ENCODE assay signal across 16 mouse cellular contexts in the genomic region with DNA sequence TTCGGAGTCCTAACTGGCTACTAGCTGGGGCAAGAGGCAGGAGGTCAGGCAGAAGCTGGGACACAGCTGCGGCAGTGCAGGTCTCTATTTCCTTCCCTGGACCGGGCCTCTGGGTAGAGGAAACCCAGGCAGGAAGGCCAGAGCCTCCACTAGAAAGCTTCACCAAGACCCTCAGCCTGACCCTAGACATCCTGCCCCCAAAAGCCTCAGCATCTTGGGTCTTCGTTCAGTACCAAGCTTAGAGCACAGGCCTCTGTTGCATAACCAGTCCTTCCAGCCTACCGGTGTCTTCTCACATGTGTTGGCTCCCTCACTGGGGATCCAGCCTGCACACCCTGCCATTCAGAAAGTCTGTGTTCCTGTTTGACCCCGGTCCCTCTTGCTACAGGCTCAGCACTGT. TPM values are rescaled to one million over a fixed set of nuclear protein-coding genes. Genes with fewer than 3 reads are reported as not detected.
DNase-seq lines count a peak whose midpoint lies in the region; ATAC-seq lines count a peak whose summit lies in the region.
"Had no signal": no experiment of that assay in that cellular context is flagged by ENCODE, and none has a peak within 500 bp of the region (broad histone marks: within the 10 kb centered on the region; RNA-seq: fewer than 3 reads in every experiment).

No protein-coding gene starts in this region.

- H3K36me3 ChIP-seq in hindbrain, embryonic 13.5 days, result no peaks in the 10 kb centered on the region
- no peaks in the 10 kb centered on the region for H3K36me3 ChIP-seq in hindbrain, embryonic 14.5 days (replicated peaks; ENCODE audit: control insufficient read depth, insufficient read depth)
- no peaks in the 10 kb centered on the region for H3K36me3 ChIP-seq in lung, embryonic 16.5 days (ENCODE audit: control insufficient read depth, insufficient read depth, low read length)
- peaks cover 6% of the 10 kb centered on the region for H3K36me3 ChIP-seq in intestine, embryonic 15.5 days
- H3K36me3 ChIP-seq in stomach, embryonic 15.5 days, result peaks cover 7% of the 10 kb centered on the region; the same call in 1 of the 2 replicates

- 77% methylated on average over 6 of the region's 6 CpGs for WGBS in hindbrain, embryonic 13.5 days
- 81% methylated on average over 6 of the region's 6 CpGs for WGBS in hindbrain, embryonic 14.5 days
- 64% methylated on average over 6 of the region's 6 CpGs for WGBS in lung, embryonic 16.5 days
- WGBS in intestine, embryonic 15.5 days, result 69% methylated on average over 6 of the region's 6 CpGs
- 61% methylated on average over 6 of the region's 6 CpGs for WGBS in stomach, embryonic 15.5 days

- H3K9ac ChIP-seq in hindbrain, embryonic 13.5 days, result no peak overlapping the region
- no peak overlapping the region for H3K9ac ChIP-seq in hindbrain, embryonic 14.5 days
- no peak overlapping the region for H3K9ac ChIP-seq in lung, embryonic 16.5 days (ENCODE audit: low read length)
- H3K9ac ChIP-seq in intestine, embryonic 15.5 days, result no peak overlapping the region
- no peak overlapping the region for H3K9ac ChIP-seq in stomach, embryonic 15.5 days

- no peak for ATAC-seq in hindbrain, embryonic 13.5 days (ENCODE audit: low FRiP score)
- no peak for ATAC-seq in hindbrain, embryonic 14.5 days (ENCODE audit: low FRiP score)
- no peak for ATAC-seq in lung, embryonic 16.5 days (ENCODE audit: low read depth)
- no peak for ATAC-seq in intestine, embryonic 15.5 days
- no peak for ATAC-seq in stomach, embryonic 15.5 days (ENCODE audit: insufficient read depth, low FRiP score, low read depth)
- ATAC-seq: forebrain, embryonic 14.5 days had no signal

- DNase-seq in hindbrain, embryonic 14.5 days (ENCODE audit: low spot score), result no peak
- DNase-seq in lung, postnatal 10 days, result no peak
- DNase-seq in gastrocnemius, postnatal 36 days, result no peak
- DNase-seq: adrenal gland, postnatal 25 days; cerebellum, adult 11-12 months; kidney, postnatal 4 days; lung, postnatal 36 days; spleen, adult 18-20 months; thymus, postnatal 36 days had no signal

- intact Hi-C loops in gastrocnemius, postnatal 36 days (cut with DNase I), result no loop called here

- H3K4me1 ChIP-seq in hindbrain, embryonic 13.5 days (replicated peaks), result peaks cover 36% of the 10 kb centered on the region
- H3K4me1 ChIP-seq in hindbrain, embryonic 14.5 days (replicated peaks; ENCODE audit: control insufficient read depth, insufficient read depth, low read length), result peaks cover 3% of the 10 kb centered on the region; the same call in 1 of the 2 replicates
- peaks cover 44% of the 10 kb centered on the region for H3K4me1 ChIP-seq in lung, embryonic 16.5 days (replicated peaks; ENCODE audit: control insufficient read depth, insufficient read depth, low read length)
- peaks cover 55% of the 10 kb centered on the region for H3K4me1 ChIP-seq in intestine, embryonic 15.5 days (replicated peaks)
- peaks cover 63% of the 10 kb centered on the region for H3K4me1 ChIP-seq in stomach, embryonic 15.5 days

- H3K4me3 ChIP-seq in hindbrain, embryonic 13.5 days, result no peak overlapping the region
- H3K4me3 ChIP-seq in hindbrain, embryonic 14.5 days (replicated peaks; ENCODE audit: low read length), result no peak overlapping the region
- no peak overlapping the region for H3K4me3 ChIP-seq in lung, embryonic 16.5 days (ENCODE audit: low read length)
- H3K4me3 ChIP-seq in intestine, embryonic 15.5 days (replicated peaks), result no peak overlapping the region
- H3K4me3 ChIP-seq in stomach, embryonic 15.5 days (replicated peaks), result no peak overlapping the region

- H3K9me3 ChIP-seq in hindbrain, embryonic 13.5 days, result no peaks in the 10 kb centered on the region
- no peaks in the 10 kb centered on the region for H3K9me3 ChIP-seq in hindbrain, embryonic 14.5 days (ENCODE audit: control insufficient read depth, low read length)
- H3K9me3 ChIP-seq in lung, embryonic 16.5 days (ENCODE audit: control insufficient read depth, low read length), result no peaks in the 10 kb centered on the region
- H3K9me3 ChIP-seq in intestine, embryonic 15.5 days, result no peaks in the 10 kb centered on the region
- H3K9me3 ChIP-seq in stomach, embryonic 15.5 days, result no peaks in the 10 kb centered on the region

- H3K27me3 ChIP-seq in hindbrain, embryonic 13.5 days, result peaks cover 40% of the 10 kb centered on the region
- H3K27me3 ChIP-seq in hindbrain, embryonic 14.5 days (ENCODE audit: control insufficient read depth, insufficient read depth, low read length), result peaks cover 30% of the 10 kb centered on the region
- H3K27me3 ChIP-seq in lung, embryonic 16.5 days (ENCODE audit: control insufficient read depth, insufficient read depth, low read depth, low read length), result no peaks in the 10 kb centered on the region
- 0 out of 2 replicates have a peak, but pooled peaks cover 3% of the 10 kb centered on the region for H3K27me3 ChIP-seq in intestine, embryonic 15.5 days (replicated peaks)
- H3K27me3 ChIP-seq in stomach, embryonic 15.5 days (replicated peaks), result peaks cover 3% of the 10 kb centered on the region; the same call in 1 of the 2 replicates

- H3K27ac ChIP-seq in hindbrain, embryonic 13.5 days, result peak overlapping the region; percentile 40; the same call in 1 of the 2 replicates
- no peak overlapping the region for H3K27ac ChIP-seq in hindbrain, embryonic 14.5 days
- peak overlapping the region; percentile 89 for H3K27ac ChIP-seq in lung, embryonic 16.5 days (ENCODE audit: low read length)
- peak overlapping the region; percentile 89 for H3K27ac ChIP-seq in intestine, embryonic 15.5 days
- H3K27ac ChIP-seq in stomach, embryonic 15.5 days, result peak overlapping the region; percentile 88

- H3K4me2 ChIP-seq in hindbrain, embryonic 13.5 days, result no peak overlapping the region
- H3K4me2 ChIP-seq in hindbrain, embryonic 14.5 days (replicated peaks), result no peak overlapping the region
- peak overlapping the region; percentile 4; the same call in 1 of the 2 replicates for H3K4me2 ChIP-seq in lung, embryonic 16.5 days (ENCODE audit: low read depth, low read length)
- H3K4me2 ChIP-seq in intestine, embryonic 15.5 days (replicated peaks), result no peak overlapping the region; the same call in 1 of the 2 replicates
- H3K4me2 ChIP-seq in stomach, embryonic 15.5 days, result no peak overlapping the region

RNA-seq across cellular contexts. Expression of a gene that starts 4.4 kb away (rescaled TPM):
- polyA plus RNA-seq in hindbrain, embryonic 13.5 days (2015; fragmentation: Nextera tagmentation; extraction: Ambion mirVana), result 7.9 and 8.6 TPM in 2 replicates
- polyA plus RNA-seq in hindbrain, embryonic 14.5 days (2014; fragmentation: Nextera tagmentation; extraction: Ambion mirVana), result 5.7 and 6.2 TPM in 2 replicates
- polyA plus RNA-seq in lung, embryonic 16.5 days (2015; fragmentation: Nextera tagmentation; extraction: Ambion mirVana), result 91.3 and 93.3 TPM in 2 replicates
- polyA plus RNA-seq in intestine, embryonic 15.5 days (2015; fragmentation: Nextera tagmentation; extraction: Ambion mirVana), result 27.3 and 27.6 TPM in 2 replicates
- 27.0 and 28.4 TPM in 2 replicates for polyA plus RNA-seq in stomach, embryonic 15.5 days (2015; fragmentation: Nextera tagmentation; extraction: Ambion mirVana)
- 1 to 10 TPM; 8.5 to 9.2 TPM for total RNA-seq in gastrocnemius, postnatal 36 days (2021)

RNA-seq across cellular contexts. Expression of a gene that starts 17.2 kb away (rescaled TPM):
- polyA plus RNA-seq in hindbrain, embryonic 13.5 days (2015; fragmentation: Nextera tagmentation; extraction: Ambion mirVana), result not detected in 2 replicates
- polyA plus RNA-seq in hindbrain, embryonic 14.5 days (2014; fragmentation: Nextera tagmentation; extraction: Ambion mirVana), result not detected in 2 replicates
- polyA plus RNA-seq in lung, embryonic 16.5 days (2015; fragmentation: Nextera tagmentation; extraction: Ambion mirVana), result not detected in 2 replicates
- not detected in 2 replicates for polyA plus RNA-seq in intestine, embryonic 15.5 days (2015; fragmentation: Nextera tagmentation; extraction: Ambion mirVana)
- not detected in 2 replicates for polyA plus RNA-seq in stomach, embryonic 15.5 days (2015; fragmentation: Nextera tagmentation; extraction: Ambion mirVana)
- total RNA-seq in gastrocnemius, postnatal 36 days (2021), result not detected
- total RNA-seq: CH12.LX; gastrocnemius, postnatal 4 days had no signal
- polyA plus RNA-seq: forebrain, embryonic 14.5 days had no signal

RNA-seq across cellular contexts. Expression of a gene that starts 41.1 kb away (rescaled TPM):
- 19.6 and 20.5 TPM in 2 replicates for polyA plus RNA-seq in hindbrain, embryonic 13.5 days (2015; fragmentation: Nextera tagmentation; extraction: Ambion mirVana)
- 30.0 and 35.7 TPM in 2 replicates for polyA plus RNA-seq in hindbrain, embryonic 14.5 days (2014; fragmentation: Nextera tagmentation; extraction: Ambion mirVana)
- polyA plus RNA-seq in lung, embryonic 16.5 days (2015; fragmentation: Nextera tagmentation; extraction: Ambion mirVana), result 6.8 and 7.9 TPM in 2 replicates
- polyA plus RNA-seq in intestine, embryonic 15.5 days (2015; fragmentation: Nextera tagmentation; extraction: Ambion mirVana), result 9.1 and 9.3 TPM in 2 replicates
- 8.9 and 9.9 TPM in 2 replicates for polyA plus RNA-seq in stomach, embryonic 15.5 days (2015; fragmentation: Nextera tagmentation; extraction: Ambion mirVana)
- total RNA-seq in gastrocnemius, postnatal 36 days (2021), result 10 to 100 TPM; 32.4 to 36.5 TPM

RNA-seq across cellular contexts. Expression of a gene that starts 54.4 kb away (rescaled TPM):
- 0.16 and 0.23 TPM in 2 replicates for polyA plus RNA-seq in hindbrain, embryonic 13.5 days (2015; fragmentation: Nextera tagmentation; extraction: Ambion mirVana)
- polyA plus RNA-seq in hindbrain, embryonic 14.5 days (2014; fragmentation: Nextera tagmentation; extraction: Ambion mirVana), result 0.16 and 0.17 TPM in 2 replicates
- 0.20 TPM in 2 replicates for polyA plus RNA-seq in lung, embryonic 16.5 days (2015; fragmentation: Nextera tagmentation; extraction: Ambion mirVana)
- polyA plus RNA-seq in intestine, embryonic 15.5 days (2015; fragmentation: Nextera tagmentation; extraction: Ambion mirVana), result 0.18 and 0.19 TPM in 2 replicates
- polyA plus RNA-seq in stomach, embryonic 15.5 days (2015; fragmentation: Nextera tagmentation; extraction: Ambion mirVana), result 0.19 and 0.21 TPM in 2 replicates
- total RNA-seq in gastrocnemius, postnatal 36 days (2021), result under 1 TPM; 0.54 to 0.74 TPM
- total RNA-seq: CH12.LX had no signal
- polyA plus RNA-seq: forebrain, embryonic 14.5 days had no signal
